Mouse (Mus musculus): ENCODE data around the gene Mtg2. TPM values are rescaled to one million over a fixed set of nuclear protein-coding genes. Genes with fewer than 3 reads are reported as not detected.

Gene Mtg2
- total RNA-seq (2022), result 10 to 100 TPM; 14.8 to 18.1 (median 16.8) TPM

DNA sequence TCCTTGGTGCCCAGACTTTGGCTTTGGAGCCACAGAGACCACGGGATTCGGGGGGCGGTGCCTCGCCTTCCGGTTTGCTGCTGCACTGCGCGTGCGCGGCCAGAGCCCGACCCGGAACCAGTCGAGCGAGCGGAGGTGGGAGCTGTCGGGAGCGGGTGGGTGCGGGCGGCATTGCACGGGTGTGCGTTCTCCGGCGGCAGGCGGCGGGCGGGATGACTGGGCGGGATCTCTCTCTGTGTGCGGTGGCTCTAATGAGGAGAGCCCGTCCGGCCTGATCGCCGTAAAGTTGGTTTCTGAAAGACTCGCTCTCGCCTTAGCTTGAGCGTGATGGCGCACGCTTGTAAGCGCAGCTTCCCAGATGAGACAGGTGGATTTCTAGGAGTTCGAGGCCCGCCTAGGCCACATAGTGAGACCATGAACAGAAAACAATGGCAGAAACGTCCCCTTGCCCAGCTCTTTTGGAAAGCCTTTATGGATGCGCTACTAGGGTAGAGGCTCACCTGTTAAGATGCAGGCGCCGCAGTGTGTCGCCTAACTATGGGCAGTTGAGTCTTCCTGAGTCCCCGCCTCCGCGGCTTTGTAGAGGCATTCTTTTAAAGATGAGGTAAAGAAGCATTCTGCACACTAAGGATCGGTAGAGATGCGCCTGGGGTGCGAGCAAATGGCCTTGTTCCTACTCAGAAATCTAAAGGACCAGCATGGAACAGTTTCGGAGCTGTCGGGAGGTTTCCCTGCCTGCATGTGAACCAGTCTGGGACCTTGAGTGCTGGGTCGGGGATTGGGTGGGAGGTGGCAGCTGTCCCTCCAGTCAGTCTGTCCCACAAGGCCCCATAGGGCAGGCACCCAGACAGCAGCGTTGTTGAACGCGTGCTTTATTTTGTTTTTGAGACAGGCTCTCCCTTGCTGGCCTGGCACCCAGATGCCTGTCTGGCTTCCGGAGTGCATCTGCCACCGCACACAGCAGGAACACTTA, at the start of gene Mtg2:
TSS of gene Mtg2 (plus strand) at position 108 of the 973 bp plus-strand sequence.
- peak; percentile 93 to 94 for DNase-seq (ENCODE audit: low spot score in 2 of 2)

DNA sequence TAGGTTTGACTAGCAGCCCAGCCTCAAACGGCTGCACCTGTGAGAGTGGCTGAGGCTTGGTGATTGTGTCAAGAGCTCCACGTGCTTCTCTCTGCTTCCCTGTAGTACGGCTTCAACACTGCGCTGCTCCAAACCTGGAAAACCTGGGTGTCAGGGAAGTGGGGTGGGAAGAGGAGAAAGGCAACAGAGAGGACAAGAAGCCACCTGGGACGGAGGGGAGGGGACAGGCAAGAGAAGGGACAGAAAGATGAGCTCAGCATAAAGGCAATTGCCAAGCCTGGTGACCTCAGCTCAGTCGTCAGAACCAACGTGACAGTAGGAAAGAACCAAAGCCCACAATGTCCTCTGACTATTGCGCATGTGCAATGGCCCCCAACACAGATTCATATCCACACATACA, 49.5 kb upstream of the Mtg2 start:
- no peak for DNase-seq (ENCODE audit: low spot score in 2 of 2)

DNA sequence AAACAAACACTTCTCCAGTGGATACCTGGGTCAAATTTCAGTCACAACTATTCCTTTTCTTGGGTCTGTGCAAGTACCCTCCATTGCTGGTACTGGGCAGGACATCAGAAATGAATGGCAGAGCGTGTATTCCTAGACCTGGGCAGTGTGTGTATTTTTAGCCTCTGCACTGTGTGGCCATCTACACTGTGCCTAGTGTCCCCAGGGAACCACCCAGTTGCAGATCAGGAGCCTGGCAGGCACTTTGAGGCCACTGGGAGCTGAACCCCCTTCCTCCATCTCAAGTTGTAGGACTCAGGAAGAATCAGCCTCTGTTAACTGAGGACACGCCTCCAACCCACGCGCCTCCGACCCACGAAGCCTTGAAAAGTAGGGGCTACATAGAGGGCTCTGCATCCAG, 47.6 kb upstream of the Mtg2 start:
- DNase-seq (ENCODE audit: low spot score in 2 of 2), result no peak

DNA sequence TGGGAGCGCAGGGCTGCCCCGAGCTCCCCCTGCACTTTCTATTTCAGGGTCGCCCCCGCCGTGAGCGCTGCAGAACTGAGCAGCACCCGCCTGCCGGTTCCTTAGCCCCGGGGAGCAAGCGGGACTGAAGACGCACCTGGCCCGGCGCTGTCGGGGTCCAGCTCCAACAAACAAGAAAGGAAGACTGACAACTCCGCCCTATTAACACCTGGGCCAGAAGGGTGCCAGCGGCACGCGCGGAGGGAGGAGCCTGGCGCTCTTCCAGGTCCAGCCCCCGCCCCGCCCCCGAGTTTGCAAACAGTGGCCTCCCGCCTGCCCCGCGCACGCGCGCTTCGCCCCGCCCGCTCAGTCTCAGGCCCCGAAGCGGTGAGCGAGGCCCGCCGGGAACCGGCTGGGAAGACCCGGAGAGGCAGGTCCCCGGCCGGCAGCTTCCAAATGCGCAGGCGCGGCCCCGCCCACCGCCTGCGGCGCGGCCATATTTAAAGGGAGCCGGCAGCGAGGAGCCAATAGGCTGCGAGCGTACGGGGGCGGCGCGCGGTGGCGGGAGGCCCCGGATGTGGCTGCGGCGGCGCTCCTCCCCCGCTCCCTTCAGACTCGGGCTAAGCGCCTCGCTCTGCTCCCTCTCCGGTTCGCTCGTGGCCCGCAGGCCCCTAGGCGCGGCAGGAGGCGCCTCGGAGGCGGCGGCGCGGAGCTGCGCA, 45.8 kb upstream of the Mtg2 start, which contains the start of gene Lsm14b:
TSS of gene Lsm14b (plus strand) at position 587 of the 698 bp plus-strand sequence.
- peak; percentile 97 to 99 for DNase-seq (ENCODE audit: low spot score in 2 of 2)

DNA sequence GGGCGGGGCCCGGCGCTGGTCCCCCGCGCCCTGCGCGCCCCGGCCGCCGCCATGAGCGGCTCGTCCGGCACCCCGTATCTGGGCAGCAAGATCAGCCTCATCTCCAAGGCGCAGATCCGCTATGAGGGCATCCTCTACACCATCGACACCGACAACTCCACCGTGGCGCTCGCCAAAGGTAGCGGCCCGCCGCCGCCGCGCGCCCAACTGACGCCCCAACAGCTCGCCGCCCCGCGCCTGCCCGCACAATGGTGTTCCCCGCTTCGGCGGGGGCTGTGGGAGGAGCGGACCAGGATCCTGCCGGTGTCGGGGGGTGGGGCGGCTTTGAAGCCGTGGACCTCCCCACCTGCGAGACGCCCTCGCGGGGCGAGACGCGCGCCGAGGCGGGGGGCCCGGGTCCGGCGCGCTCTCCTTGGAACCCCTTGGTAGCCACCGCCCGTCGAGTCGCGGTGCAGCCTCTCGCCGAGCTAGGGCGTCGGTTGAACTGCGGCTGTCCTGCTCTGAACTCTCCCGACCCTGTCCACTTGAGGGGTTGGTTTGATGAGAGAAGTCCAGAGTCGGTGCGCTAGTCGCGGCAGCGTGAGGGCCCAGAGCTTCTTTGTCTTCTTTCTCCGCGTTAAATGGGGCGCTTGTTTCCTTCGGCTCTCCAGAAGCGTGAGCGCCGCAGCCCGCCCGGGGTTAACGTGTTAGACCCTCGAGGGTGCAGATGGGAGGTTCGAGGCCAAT, 45.1 kb upstream of the Mtg2 start:
- no peak for DNase-seq (ENCODE audit: low spot score in 2 of 2)

DNA sequence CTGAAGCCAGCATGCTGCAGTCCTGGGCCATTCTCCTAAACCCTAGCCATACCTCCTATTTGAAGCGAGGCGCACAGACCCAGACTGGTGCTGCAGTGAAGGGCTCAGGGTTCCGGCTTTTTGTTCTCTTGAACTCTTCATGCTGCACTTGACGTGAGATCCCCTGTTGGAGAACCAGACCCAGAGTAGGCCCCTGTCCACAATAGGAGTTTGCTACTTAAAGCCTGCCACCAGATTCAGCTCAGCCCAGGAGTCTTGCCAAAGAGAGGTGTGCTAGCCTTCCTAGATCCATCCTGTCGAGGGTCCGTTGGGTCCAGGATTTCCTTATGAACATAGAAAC, 44.6 kb upstream of the Mtg2 start:
- DNase-seq (ENCODE audit: low spot score in 2 of 2), result no peak

DNA sequence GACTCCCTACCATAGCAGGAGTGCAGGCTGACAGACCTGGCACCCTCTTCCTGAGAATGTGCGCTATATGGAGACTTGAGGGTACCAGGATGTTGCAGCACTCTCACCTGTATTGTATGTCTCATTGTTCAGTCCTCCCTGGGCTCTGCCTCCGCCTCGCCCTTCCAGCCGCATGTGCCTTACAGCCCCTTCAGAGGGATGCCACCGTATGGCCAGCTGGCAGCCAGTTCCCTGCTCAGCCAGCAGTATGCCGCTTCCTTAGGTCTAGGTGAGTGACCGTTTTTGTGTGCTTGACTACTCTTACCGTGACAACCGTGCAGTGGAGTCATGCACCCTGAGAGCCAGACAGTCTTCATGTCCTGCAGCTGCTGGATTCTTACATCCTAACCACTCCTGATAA, 42.6 kb upstream of the Mtg2 start:
- DNase-seq (ENCODE audit: low spot score in 2 of 2), result no peak

DNA sequence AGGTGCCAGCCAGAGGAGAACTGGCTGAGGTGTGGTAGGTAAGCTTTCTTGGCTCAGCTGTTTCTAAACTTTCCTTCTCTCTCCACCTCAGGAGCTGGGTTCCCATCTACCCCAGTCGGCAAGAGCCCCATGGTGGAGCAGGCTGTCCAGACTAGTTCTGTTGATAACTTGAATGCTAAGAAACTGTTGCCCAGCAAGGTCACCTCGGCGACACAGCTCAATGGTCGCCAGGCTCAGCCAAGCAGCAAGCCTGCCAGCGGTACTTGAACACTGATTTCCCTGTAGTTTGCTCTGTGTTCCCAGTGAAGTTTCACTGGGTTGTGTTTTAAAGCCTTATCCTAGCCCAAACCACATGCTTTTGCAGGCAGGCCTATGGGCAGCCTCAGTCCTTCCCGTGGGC, 39.1 kb upstream of the Mtg2 start:
- DNase-seq (ENCODE audit: low spot score in 2 of 2), result no peak

DNA sequence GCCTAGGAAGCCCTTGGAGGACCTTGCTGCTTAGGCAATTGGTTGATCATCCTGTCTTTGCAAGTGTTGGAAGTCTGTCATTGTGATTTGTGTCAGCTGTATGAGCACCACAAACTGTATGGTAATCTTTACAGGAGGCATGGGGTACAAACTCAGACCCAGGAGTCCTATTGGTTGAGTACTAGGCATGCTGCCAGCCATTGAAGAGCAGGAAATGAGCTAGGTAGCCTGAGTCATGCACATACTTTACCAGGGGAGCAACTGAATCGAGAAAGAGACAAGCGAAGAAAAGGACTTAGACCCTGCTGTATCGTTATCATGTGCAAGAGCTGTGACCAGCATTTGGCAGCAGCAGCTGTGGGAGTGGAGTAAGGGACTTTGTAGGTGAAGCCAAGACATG, 37.5 kb upstream of the Mtg2 start:
- no peak for DNase-seq (ENCODE audit: low spot score in 2 of 2)

DNA sequence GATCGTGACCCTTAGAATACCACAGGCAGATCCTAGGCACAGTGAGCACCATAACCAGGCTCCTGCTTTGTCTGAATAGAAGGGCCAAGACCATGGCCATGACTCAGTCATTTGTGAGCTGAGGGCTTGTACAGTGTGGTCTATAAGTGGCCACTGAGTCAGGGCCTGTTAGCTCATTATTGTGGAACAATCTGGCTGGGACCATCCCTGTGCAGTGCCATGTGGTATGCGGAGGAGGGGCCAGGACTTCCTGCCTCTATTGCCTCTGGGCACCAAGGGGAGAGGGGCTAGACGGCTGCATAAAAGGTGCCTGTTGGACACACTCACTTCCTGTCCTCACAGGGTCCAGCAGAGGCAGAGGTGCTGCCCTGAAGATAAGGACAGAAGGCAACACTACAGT, 36.4 kb upstream of the Mtg2 start:
- no peak for DNase-seq (ENCODE audit: low spot score in 2 of 2)

DNA sequence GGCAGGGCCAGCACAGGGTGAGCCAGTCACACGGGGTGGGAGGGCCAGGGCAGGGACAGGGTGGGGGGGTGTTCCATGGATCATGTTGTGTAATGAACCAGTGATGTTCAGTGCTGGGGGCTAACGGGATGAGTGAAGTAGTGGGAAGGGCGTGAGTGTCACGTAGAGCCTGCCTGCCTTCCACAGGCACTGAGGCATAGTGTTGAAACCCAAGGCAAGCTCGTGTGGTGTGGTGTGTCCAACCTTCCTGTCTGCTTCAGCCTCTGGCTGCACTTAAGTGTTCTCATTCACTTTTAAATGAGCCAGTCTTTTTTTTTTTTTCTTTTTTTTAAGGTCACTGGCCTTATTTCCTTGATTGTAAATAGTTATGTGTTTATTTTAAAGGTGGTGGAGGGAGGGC, 35.6 kb upstream of the Mtg2 start:
- no peak for DNase-seq (ENCODE audit: low spot score in 2 of 2)

DNA sequence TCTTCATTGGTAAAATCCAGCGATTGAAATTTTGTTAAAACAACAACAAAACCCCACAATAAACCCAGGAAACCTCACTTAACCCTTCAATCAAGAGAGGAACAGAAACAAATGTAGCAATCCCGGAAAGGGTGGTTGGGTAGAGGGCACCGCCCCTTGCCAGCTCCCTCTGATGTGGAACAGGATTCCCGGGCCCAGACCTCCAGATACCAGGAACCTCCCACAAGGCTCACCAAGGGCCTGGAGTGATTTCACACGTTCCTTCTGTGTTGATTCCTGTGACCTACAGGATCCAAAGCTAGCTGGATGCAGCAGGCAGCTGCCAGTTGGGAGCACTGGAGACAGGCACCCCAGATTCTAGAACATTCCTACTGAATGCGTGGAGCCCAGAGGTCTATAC, 30.0 kb upstream of the Mtg2 start:
- DNase-seq (ENCODE audit: low spot score in 2 of 2), result no peak

DNA sequence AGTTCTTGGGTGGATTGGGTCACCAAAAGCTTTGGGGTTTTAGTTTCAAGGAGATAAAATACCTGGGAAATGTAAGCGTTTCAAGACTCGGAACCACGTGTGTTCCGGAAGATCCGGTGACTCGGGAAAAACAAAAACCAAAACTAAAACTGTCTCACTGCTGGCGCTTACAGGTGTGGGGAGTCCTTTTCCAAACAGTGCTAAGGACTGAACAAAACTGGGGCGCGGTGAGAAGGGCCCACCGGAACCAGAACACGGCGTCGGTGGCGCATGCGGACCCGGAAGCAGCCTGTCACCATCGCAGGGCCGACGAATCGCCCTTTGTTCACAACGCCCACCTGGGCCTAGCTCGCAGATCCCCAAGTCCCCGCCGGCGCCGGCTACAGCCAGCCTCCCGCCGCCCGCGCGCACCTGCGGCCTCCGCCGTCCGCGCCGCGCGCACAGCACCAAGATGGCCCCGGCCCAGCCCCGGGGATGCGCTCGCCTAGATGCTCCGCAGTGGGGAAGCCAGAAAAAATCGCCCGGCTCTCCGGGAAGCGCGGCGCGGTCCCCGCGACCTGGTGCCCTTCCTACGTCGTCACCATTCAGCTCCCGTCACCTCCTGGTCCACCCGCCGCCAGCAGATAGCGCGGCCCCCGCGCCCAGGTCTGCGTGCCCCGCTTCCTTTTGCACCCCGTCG, 28.7 kb upstream of the Mtg2 start:
- DNase-seq (ENCODE audit: low spot score in 2 of 2), result peak; percentile 23 to 50

DNA sequence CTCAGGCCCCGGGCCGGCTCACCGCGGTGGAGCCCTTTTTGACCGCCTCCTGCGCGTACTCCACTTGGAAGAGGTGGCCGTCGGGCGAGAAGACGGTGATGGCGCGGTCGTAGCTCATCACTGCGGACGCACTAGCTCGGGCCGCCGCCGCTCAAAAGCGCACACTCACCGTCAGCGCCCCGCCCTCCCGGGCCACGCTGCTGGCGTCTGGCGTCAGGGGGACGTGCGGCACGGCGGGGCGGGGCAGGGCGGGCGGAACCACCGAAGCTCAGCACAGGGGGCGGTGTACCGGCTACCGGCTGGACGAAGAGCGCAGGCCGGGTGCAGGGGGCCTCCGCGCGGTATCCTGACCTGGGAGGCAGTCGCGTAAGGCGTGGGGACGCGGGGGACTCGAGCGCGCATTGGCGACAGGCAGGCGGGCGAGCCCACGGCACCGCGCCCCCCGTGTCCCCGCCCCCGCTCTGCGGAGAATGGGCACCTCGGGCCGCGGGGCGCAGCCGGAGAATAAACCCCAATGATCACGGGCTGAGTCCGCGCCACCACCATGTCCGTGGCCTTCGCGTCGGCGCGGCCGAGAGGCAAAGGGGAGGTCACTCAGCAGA, 28.0 kb upstream of the Mtg2 start, which contains the start of the genes Psma7 and Ss18l1:
TSS of gene Psma7 (minus strand) at position 178 of the 602 bp plus-strand sequence.
TSS of gene Ss18l1 (plus strand) at position 254 of the 602 bp plus-strand sequence.
- DNase-seq (ENCODE audit: low spot score in 2 of 2), result peak; percentile 81 to 89

DNA sequence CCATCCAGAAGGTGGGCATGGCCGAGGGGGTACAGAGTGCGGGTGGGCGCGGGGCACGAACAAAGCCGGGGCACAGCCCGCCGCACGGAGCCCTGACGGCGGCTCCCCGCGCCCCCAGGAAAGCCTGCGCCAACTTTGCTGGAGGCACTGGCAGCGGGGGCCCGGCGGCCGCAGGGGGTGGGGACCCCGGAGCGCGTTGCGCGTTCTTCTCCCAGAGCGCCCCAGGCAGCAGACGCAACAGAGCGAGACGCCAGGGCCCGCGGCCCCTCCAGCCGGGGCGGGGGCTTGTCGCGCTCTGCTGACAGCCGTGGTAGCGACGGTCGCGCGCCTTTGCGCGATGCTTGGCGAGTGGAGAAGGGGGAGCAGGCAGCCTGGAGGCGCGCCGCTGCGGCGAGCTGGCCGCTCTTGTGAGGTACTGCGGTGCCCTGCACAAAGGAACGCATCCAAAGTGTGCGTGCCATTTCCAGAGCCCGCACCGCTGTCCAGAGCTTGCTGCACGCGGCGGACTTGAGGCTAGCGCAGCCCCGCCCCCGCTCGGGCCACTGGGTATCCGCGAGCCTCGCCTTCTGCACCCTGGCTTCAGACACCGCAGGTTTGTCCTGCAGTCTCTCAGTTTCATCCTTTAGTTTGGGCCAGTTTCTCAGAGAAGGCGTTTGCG, 27.4 kb upstream of the Mtg2 start:
- DNase-seq (ENCODE audit: low spot score in 2 of 2), result peak; percentile 64 to 67

DNA sequence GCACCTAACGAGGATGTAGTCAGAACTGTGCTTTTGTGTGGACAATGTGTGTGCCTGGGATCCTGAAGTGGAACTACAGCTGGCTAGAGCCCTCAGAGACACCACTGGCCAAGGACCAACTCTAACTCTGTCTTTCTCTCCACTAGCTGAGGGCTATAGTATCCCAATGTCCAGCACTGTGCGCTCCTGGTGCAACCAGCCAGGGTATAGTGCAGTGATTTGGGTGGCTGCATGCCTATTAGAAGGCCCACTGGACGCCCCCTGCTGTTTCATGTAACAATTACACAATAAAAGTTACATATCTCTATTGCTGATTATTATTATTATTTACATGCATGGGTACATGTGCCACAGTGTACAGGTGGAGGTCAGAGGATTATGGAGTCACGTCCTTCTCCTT, 25.1 kb upstream of the Mtg2 start:
- DNase-seq (ENCODE audit: low spot score in 2 of 2), result no peak

DNA sequence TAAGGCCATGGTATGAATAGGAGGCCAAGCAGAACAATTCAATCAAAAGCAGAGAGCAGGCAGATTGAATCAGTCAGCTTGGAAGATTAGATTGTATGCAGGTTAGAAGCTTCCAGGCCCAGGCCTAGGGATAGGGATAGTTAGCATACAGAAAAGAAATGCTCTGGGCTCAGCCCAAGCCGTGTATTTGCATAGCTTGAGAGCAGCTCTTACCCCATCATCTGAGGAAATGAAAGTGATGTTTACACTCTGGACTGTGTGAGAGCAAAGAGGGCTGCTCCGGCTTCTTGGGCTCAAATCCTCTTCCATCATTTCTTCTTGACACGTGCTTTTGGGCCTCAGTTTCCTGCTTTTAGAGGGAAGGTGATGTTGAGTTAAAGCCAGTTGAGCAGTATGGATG, 22.8 kb upstream of the Mtg2 start:
- no peak for DNase-seq (ENCODE audit: low spot score in 2 of 2)

DNA sequence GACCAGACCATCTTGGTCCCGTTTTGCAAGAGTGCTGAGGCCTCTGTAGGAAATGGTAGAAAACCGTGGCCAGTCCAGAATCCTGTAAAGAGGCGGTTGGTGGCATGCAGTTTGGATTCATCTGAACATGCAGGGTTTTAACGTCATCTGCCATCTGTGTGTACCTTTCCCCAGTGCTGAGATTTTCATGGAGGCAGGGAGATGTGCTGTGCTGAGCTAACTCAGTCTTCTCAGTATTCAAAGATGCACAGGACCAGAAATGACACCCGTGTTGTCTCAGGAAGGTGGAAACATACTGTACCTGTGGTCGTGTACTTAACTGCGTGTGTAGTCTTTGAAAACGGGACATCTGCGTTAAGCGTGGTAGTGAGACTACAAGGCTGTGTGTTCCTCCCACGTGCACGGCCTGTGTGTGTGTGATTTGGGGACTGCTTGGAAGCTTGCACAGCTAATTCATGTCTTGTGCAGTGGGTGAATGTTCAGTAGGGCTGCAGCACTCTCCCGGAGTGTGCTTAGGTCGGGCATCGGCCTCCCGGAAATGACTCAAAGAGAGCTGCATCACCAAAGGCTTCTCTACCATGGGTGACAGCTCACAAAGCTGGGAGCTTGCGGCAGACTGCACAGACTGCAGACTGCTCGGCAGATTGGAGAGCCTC, 22.3 kb upstream of the Mtg2 start:
- peak in 1 of 2 experiments; percentile 54 for DNase-seq (ENCODE audit: low spot score in 2 of 2)

DNA sequence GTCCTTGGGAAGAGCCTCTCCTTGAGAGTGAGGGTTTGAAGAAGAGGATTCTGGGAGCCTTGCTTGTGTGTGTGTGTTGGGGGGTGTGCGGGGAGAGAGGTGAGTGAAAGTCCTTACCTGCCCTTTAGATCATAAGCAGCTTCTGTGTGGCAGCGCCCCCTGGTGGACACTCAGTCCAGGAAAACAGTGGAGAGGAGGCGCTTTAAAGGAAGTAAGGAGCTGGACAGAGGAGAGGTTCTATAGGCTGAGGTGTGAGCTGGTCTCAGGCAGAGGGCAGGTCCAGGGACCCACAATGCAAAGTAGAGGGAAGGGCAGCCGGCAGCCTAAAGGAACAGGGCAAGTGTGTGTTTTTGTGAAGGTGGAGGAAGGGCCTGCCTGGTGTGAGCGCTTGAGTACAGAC, 19.4 kb upstream of the Mtg2 start:
- DNase-seq (ENCODE audit: low spot score in 2 of 2), result peak in 1 of 2 experiments; percentile 82

Data from left cerebral cortex, adult 8-10 months (tissue).